Mouse (Mus musculus): ENCODE data around the gene A930033H14Rik. TPM values are rescaled to one million over a fixed set of nuclear protein-coding genes. Genes with fewer than 3 reads are reported as not detected.

Gene A930033H14Rik
- polyA plus RNA-seq, 1 experiment from 2014 or later = 1.3 TPM

- Histone ChIP-seq H3K9ac (peak overlapping the region; percentile 27; the same call in 1 of the 2 replicates), H3K4me3 (peak overlapping the region; percentile 8; the same call in 1 of the 2 replicates), H3K4me1 (replicated peaks) (0 out of 2 replicates have a peak, but pooled peaks cover 3% of the 10 kb centered on the region), H3K4me2 (peak overlapping the region; percentile 46), H3K27ac (replicated peaks) (no peak overlapping the region), H3K9me3 (no peaks in the 10 kb centered on the region), H3K36me3 (no peaks in the 10 kb centered on the region), H3K27me3 (no peaks in the 10 kb centered on the region)
- WGBS = 27% methylated on average over 21 of the region's 21 CpGs
- peak; percentile 88 for ATAC-seq (ENCODE audit: low read depth)
These were observed 26.7 kb downstream of the A930033H14Rik start for GRCm38 (mm10) chr10:69185894-69186893.

- H3K9ac ChIP-seq = no peak overlapping the region
- no peak overlapping the region for H3K4me2 ChIP-seq
- ATAC-seq (ENCODE audit: low read depth) = no peak
- H3K27ac ChIP-seq (replicated peaks) = no peak overlapping the region
- WGBS = 83% methylated on average over 4 of the region's 4 CpGs
- H3K4me1 ChIP-seq (replicated peaks) = 0 out of 2 replicates have a peak, but pooled peaks cover 3% of the 10 kb centered on the region
- no peak overlapping the region for H3K4me3 ChIP-seq
- H3K36me3 ChIP-seq = no peaks in the 10 kb centered on the region
- H3K27me3 ChIP-seq = no peaks in the 10 kb centered on the region
- H3K9me3 ChIP-seq = no peaks in the 10 kb centered on the region
These were observed 27.5 kb downstream of the A930033H14Rik start for GRCm38 (mm10) chr10:69185431-69185830.

GRCm38 (mm10) chr10:69184903-69185302, 28.0 kb downstream of the A930033H14Rik start:
- 91% methylated on average over 4 of the region's 4 CpGs for WGBS

GRCm38 (mm10) chr10:69180997-69181396, 31.9 kb downstream of the A930033H14Rik start:
- no peak for ATAC-seq (ENCODE audit: low read depth)
- 85% methylated on average over 3 of the region's 3 CpGs for WGBS

More at GRCm38 (mm10) chr10:69184903-69185302, 28.0 kb downstream of the A930033H14Rik start:
- Histone ChIP-seq H3K27me3 (no peaks in the 10 kb centered on the region), H3K4me3 (no peak overlapping the region), H3K27ac (replicated peaks) (no peak overlapping the region), H3K4me1 (replicated peaks) (0 out of 2 replicates have a peak, but pooled peaks cover 3% of the 10 kb centered on the region), H3K9me3 (no peaks in the 10 kb centered on the region), H3K36me3 (no peaks in the 10 kb centered on the region), H3K9ac (no peak overlapping the region), H3K4me2 (no peak overlapping the region)
- no peak for ATAC-seq (ENCODE audit: low read depth)

GRCm38 (mm10) chr10:69179341-69179740, 33.6 kb downstream of the A930033H14Rik start:
- ATAC-seq (ENCODE audit: low read depth) = no peak
- Histone ChIP-seq H3K36me3 (no peaks in the 10 kb centered on the region), H3K4me3 (no peak overlapping the region)

More at GRCm38 (mm10) chr10:69180997-69181396, 31.9 kb downstream of the A930033H14Rik start:
- H3K36me3 ChIP-seq = no peaks in the 10 kb centered on the region
- no peaks in the 10 kb centered on the region for H3K9me3 ChIP-seq
- H3K4me3 ChIP-seq = no peak overlapping the region
- no peak overlapping the region for H3K4me2 ChIP-seq
- no peaks in the 10 kb centered on the region for H3K27me3 ChIP-seq
- no peak overlapping the region for H3K9ac ChIP-seq
- 0 out of 2 replicates have a peak, but pooled peaks cover 3% of the 10 kb centered on the region for H3K4me1 ChIP-seq (replicated peaks)
- H3K27ac ChIP-seq (replicated peaks) = no peak overlapping the region

GRCm38 (mm10) chr10:69176116-69176515, 36.8 kb downstream of the A930033H14Rik start:
- Histone ChIP-seq H3K27ac (replicated peaks) (no peak overlapping the region), H3K4me3 (no peak overlapping the region), H3K4me2 (no peak overlapping the region), H3K9me3 (no peaks in the 10 kb centered on the region), H3K36me3 (no peaks in the 10 kb centered on the region), H3K9ac (no peak overlapping the region), H3K27me3 (no peaks in the 10 kb centered on the region), H3K4me1 (replicated peaks) (no peaks in the 10 kb centered on the region)
- no peak for ATAC-seq (ENCODE audit: low read depth)
- 80% methylated on average over 3 of the region's 3 CpGs for WGBS

More at GRCm38 (mm10) chr10:69179341-69179740, 33.6 kb downstream of the A930033H14Rik start:
- Histone ChIP-seq H3K9me3 (no peaks in the 10 kb centered on the region), H3K4me1 (replicated peaks) (no peaks in the 10 kb centered on the region), H3K27ac (replicated peaks) (no peak overlapping the region), H3K4me2 (no peak overlapping the region), H3K27me3 (no peaks in the 10 kb centered on the region), H3K9ac (no peak overlapping the region)
- 95% methylated on average over 1 of the region's 1 CpGs for WGBS

GRCm38 (mm10) chr10:69172412-69172811, 40.5 kb downstream of the A930033H14Rik start:
- WGBS = 81% methylated on average over 3 of the region's 3 CpGs

GRCm38 (mm10) chr10:69166514-69166913, 46.4 kb downstream of the A930033H14Rik start:
- Histone ChIP-seq H3K4me2 (no peak overlapping the region), H3K4me1 (replicated peaks) (no peaks in the 10 kb centered on the region), H3K9me3 (no peaks in the 10 kb centered on the region), H3K27ac (replicated peaks) (no peak overlapping the region), H3K4me3 (no peak overlapping the region), H3K9ac (no peak overlapping the region), H3K36me3 (no peaks in the 10 kb centered on the region), H3K27me3 (no peaks in the 10 kb centered on the region)
- ATAC-seq (ENCODE audit: low read depth) = no peak
- WGBS = 78% methylated on average over 12 of the region's 12 CpGs

More at GRCm38 (mm10) chr10:69172412-69172811, 40.5 kb downstream of the A930033H14Rik start:
- no peak overlapping the region for H3K4me3 ChIP-seq
- no peaks in the 10 kb centered on the region for H3K27me3 ChIP-seq
- H3K9ac ChIP-seq = no peak overlapping the region
- no peaks in the 10 kb centered on the region for H3K9me3 ChIP-seq
- H3K36me3 ChIP-seq = no peaks in the 10 kb centered on the region
- no peak overlapping the region for H3K4me2 ChIP-seq
- no peak for ATAC-seq (ENCODE audit: low read depth)
- no peak overlapping the region for H3K27ac ChIP-seq (replicated peaks)
- H3K4me1 ChIP-seq (replicated peaks) = no peaks in the 10 kb centered on the region

- Histone ChIP-seq H3K9ac (no peak overlapping the region), H3K27me3 (no peaks in the 10 kb centered on the region), H3K27ac (replicated peaks) (no peak overlapping the region), H3K4me3 (no peak overlapping the region), H3K4me2 (no peak overlapping the region), H3K36me3 (no peaks in the 10 kb centered on the region), H3K4me1 (replicated peaks) (no peaks in the 10 kb centered on the region), H3K9me3 (no peaks in the 10 kb centered on the region)
- WGBS = 77% methylated on average over 3 of the region's 3 CpGs
- no peak for ATAC-seq (ENCODE audit: low read depth)
These were observed 47.1 kb downstream of the A930033H14Rik start for GRCm38 (mm10) chr10:69165847-69166246.

- Histone ChIP-seq H3K4me1 (replicated peaks) (no peaks in the 10 kb centered on the region), H3K4me3 (no peak overlapping the region), H3K9ac (no peak overlapping the region), H3K27ac (replicated peaks) (no peak overlapping the region), H3K27me3 (no peaks in the 10 kb centered on the region), H3K36me3 (no peaks in the 10 kb centered on the region), H3K4me2 (no peak overlapping the region), H3K9me3 (no peaks in the 10 kb centered on the region)
- 55% methylated on average over 7 of the region's 7 CpGs for WGBS
- ATAC-seq (ENCODE audit: low read depth) = no peak
These were observed 47.8 kb downstream of the A930033H14Rik start for GRCm38 (mm10) chr10:69165125-69165524.

GRCm38 (mm10) chr10:69163216-69163615, 49.7 kb downstream of the A930033H14Rik start:
- Histone ChIP-seq H3K9ac (no peak overlapping the region), H3K27ac (replicated peaks) (no peak overlapping the region), H3K4me1 (replicated peaks) (0 out of 2 replicates have a peak, but pooled peaks cover 3% of the 10 kb centered on the region), H3K36me3 (no peaks in the 10 kb centered on the region), H3K9me3 (no peaks in the 10 kb centered on the region), H3K4me2 (no peak overlapping the region), H3K4me3 (no peak overlapping the region), H3K27me3 (no peaks in the 10 kb centered on the region)
- WGBS = 95% methylated on average over 5 of the region's 5 CpGs
- ATAC-seq (ENCODE audit: low read depth) = no peak

- Histone ChIP-seq H3K4me2 (no peak overlapping the region), H3K4me1 (replicated peaks) (0 out of 2 replicates have a peak, but pooled peaks cover 3% of the 10 kb centered on the region), H3K27me3 (no peaks in the 10 kb centered on the region), H3K9me3 (no peaks in the 10 kb centered on the region), H3K4me3 (no peak overlapping the region), H3K9ac (no peak overlapping the region), H3K36me3 (no peaks in the 10 kb centered on the region), H3K27ac (replicated peaks) (no peak overlapping the region)
- 84% methylated on average over 5 of the region's 5 CpGs for WGBS
- no peak for ATAC-seq (ENCODE audit: low read depth)
These were observed 50.3 kb downstream of the A930033H14Rik start for GRCm38 (mm10) chr10:69162577-69162976.

Measured in neural tube, embryonic 13.5 days (tissue).